Mouse (Mus musculus): ENCODE results near the gene Trim62. TPM values are rescaled to one million over a fixed set of nuclear protein-coding genes. Genes with fewer than 3 reads are reported as not detected.

The Trim62 gene
- total RNA-seq, 2 experiments from 2014 or later = 3.2 to 3.7 TPM

GRCm38 (mm10) chr4:128957155-128957911 lies 74.0 kb downstream of the Trim62 start:
- DNase-seq (ENCODE audit: low spot score in 2 of 2) = peak in 1 of 2 experiments; percentile 41

GRCm38 (mm10) chr4:128958156-128958555 lies 74.8 kb downstream of the Trim62 start:
- DNase-seq (ENCODE audit: low spot score in 2 of 2) = no peak

DNA sequence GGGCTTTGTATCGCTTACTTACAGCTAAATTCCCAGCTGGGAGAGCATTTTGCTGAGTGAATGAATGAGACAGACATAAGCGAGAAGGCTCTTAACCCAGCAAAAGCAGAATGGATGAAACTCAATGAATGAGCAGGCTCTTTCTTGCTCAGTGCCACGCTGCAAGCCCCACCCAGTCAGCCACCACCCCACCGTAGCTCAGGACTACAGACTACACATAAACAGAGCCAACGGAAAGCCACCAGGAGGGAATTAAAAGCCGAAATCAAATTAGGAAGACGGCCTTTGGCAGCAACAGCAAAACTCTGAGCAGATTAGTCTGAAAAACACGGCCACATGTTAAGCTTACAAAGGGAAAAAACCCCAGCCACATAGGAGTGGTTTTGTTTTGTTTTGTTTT lies 75.5 kb downstream of the Trim62 start:
- DNase-seq (ENCODE audit: low spot score in 2 of 2) = no peak

GRCm38 (mm10) chr4:128959676-128960075 lies 76.3 kb downstream of the Trim62 start:
- DNase-seq (ENCODE audit: low spot score in 2 of 2) = no peak

Other genes with a start within 250 kb of the Trim62 start
- 10 to 100 TPM; 47.2 to 52.7 TPM for gene Phc2, start 228.9 kb upstream of the Trim62 start, total RNA-seq (2021)
- under 1 TPM; 0.26 to 0.37 TPM for gene A3galt2, start 128.2 kb upstream of the Trim62 start, total RNA-seq (2021)
- 10 to 100 TPM; 24.7 to 29.8 TPM for gene Zfp362, start 77.5 kb upstream of the Trim62 start, total RNA-seq (2021)
- 1 to 10 TPM; 7.0 to 7.2 TPM for gene Azin2, start 78.9 kb downstream of the Trim62 start, total RNA-seq (2021)
- gene Ak2, start 108.4 kb downstream of the Trim62 start, total RNA-seq (2021) = 10 to 100 TPM; 58.2 to 67.2 TPM
- 10 to 100 TPM; 16.0 to 18.0 TPM for gene Rnf19b, start 174.7 kb downstream of the Trim62 start, total RNA-seq (2021)
- under 1 TPM in 1 of 2 experiments, not detected in 1; 0.73 TPM for gene Tmem54, start 222.0 kb downstream of the Trim62 start, total RNA-seq (2021)
- gene Hpca, start 238.5 kb downstream of the Trim62 start, total RNA-seq (2021) = 1 to 10 TPM in 1 of 2 experiments, under 1 TPM in 1; 0.52 to 1.1 TPM

All from gastrocnemius, postnatal 4 days (tissue).